Mouse (Mus musculus): ENCODE data around the gene Cmss1. TPM values are rescaled to one million over a fixed set of nuclear protein-coding genes. Genes with fewer than 3 reads are reported as not detected.

Cmss1 gene
- polyA plus RNA-seq, 1 experiment = 10.1 TPM

DNA sequence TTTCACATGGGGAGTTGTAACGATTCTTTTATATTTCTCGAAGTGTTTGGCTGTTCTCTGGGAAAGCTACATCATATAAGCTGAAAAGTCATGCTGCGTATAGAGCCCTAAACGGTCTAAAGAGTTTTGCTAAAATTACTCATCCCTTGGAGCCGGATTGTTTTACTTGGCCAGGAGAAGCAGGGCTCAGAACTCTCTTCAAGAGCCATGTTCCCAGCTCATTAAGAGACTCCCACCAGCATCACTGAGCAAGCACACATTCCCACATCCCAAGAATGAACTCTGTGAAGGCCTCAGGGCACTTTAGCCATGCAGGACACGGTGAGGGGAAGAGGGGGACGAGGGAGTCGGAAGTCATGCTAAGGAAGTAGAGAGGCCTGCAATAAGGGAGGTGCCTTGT is 277.6 kb downstream of the Cmss1 start:
- peak; percentile 11 for DNase-seq (ENCODE audit: low read depth)

DNA sequence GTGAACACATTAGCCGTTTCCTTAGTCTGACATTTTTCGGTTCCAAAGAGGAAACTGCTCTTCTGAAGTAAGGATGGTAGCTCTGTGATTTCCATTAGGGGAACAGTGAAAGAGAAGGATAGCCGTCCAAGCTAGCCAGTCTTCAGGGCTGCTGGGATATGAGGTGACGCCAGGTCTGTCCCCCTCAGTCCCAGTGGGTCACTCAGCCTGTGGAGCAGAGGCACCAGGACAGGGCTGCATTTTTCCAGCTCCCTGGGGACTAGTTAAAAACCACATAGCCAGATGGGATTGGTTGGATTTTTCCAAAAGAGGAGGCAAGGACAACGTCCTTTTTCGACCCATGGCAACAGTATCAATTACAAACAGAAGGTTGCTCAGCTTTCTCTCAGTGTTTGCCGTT is 279.7 kb downstream of the Cmss1 start:
- no peak for DNase-seq (ENCODE audit: low read depth)
- no peak for TF ChIP-seq CTCF (IDR thresholded peaks at IDR 0.05; ENCODE audit: borderline replicate concordance, extremely low read depth, insufficient read depth, insufficient read length)
- no peak for TF ChIP-seq POLR2A (IDR thresholded peaks at IDR 0.05; ENCODE audit: borderline replicate concordance, extremely low read depth, insufficient read depth, insufficient read length, poor library complexity, severe bottlenecking)

More for the DNA sequence above, 277.6 kb downstream of the Cmss1 start:
- TF ChIP-seq POLR2A (IDR thresholded peaks at IDR 0.05; ENCODE audit: borderline replicate concordance, extremely low read depth, insufficient read depth, insufficient read length, poor library complexity, severe bottlenecking) = no peak
- TF ChIP-seq CTCF (IDR thresholded peaks at IDR 0.05; ENCODE audit: borderline replicate concordance, extremely low read depth, insufficient read depth, insufficient read length) = no peak

DNA sequence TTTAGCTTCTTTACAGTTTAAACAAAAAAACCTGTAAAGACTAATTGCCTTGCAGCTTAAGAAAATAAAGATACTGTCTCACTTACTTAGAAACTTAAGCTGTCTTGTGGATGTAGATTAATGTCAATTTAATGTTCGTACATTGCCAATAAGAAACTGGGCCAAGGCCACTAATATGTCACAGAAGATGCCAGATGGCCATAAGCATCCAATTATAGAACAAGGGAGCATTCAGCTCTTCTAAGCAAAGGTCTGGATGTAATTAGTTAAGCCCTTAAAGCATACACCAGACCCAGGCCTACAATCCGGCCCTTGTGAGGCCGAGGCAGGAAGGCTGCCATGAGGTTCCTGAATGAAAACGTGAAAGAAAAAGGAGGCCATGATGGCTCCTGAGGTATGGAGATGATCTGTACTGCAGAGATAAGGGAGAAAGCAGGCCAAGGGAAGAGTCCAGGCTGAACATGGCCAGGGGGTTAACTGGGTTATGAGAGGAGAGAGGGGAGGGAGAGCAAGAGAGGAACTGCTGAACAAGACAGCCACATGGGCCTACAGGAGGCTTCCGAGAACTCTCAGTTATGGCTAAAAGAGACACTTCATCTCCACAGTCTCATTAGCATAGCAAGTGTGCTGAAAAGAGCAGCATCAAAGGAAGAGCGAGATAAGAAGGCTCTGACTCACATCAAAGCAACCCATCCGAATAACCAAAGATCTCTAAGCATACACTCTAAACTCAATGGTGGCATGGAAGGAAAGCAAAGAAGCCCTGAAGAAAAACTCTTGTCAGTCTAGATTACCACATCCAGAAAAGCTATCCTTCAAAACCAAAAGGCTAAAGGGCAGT is 287.2 kb downstream of the Cmss1 start:
- TF ChIP-seq CTCF (IDR thresholded peaks at IDR 0.05; ENCODE audit: borderline replicate concordance, extremely low read depth, insufficient read depth, insufficient read length) = no peak
- peak; percentile 21 for DNase-seq (ENCODE audit: low read depth)

DNA sequence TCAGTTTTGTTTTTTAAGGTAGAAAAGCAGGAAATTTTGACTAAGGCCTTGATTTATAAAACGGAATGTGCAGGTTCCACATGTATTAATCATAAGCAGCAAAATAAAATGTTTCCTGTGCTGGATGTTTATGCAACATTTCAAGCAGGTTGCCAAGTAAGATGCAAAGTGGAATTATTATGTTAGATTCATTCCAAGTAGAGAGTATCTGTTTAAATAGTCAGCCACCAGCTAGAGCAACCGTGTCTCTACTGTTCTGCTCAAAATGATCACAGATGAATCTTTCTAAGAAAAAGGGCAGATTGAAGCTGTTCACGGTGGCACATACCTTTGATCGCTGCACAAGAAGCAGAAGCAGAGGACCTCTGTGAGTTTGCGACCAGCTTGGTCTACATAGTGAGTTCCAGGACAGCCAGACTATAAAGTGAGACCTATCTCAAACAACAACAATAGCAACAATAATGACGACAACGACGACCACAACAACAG is 288.0 kb downstream of the Cmss1 start:
- TF ChIP-seq POLR2A (IDR thresholded peaks at IDR 0.05; ENCODE audit: borderline replicate concordance, extremely low read depth, insufficient read depth, insufficient read length, poor library complexity, severe bottlenecking) = no peak
- TF ChIP-seq CTCF (IDR thresholded peaks at IDR 0.05; ENCODE audit: borderline replicate concordance, extremely low read depth, insufficient read depth, insufficient read length) = no peak
- no peak for DNase-seq (ENCODE audit: low read depth)

DNA sequence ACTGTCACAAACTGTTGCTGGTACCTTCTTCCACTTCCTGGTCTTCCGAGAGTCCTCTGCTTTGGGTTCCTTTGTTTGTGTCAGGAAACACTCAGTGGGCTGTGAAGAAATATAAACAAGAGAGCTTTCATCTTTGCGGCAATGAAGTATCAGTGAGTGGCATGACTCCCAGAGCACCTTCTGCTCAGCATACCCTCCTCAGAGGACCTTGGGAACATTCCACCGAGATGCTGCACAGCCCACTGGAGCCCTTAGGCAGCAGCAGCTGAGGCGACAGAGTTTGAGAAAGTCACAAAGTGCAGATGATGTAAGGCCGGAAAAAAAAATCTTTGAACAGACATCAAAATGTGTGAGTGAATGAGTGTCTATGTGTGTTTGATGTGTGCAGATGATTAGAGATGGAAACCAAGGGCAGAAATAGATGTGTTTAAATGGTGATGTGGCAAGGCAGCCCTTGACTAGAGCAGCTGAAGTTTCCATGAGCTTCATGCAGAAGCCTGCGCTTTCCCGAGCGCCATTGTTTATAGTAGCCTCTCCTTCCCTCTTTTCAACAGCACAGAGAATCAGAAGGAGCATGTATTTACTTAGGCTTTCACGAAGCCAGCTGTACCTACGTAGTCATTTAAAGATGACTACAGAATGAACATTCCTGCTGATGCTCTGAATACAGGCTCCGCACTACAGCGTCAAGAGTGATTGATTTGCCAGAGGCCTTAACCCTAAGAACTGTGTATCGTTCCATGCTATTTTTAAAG is 288.6 kb downstream of the Cmss1 start:
- DNase-seq (ENCODE audit: low read depth) = no peak
- TF ChIP-seq CTCF (IDR thresholded peaks at IDR 0.05; ENCODE audit: borderline replicate concordance, extremely low read depth, insufficient read depth, insufficient read length) = no peak
- no peak for TF ChIP-seq POLR2A (IDR thresholded peaks at IDR 0.05; ENCODE audit: borderline replicate concordance, extremely low read depth, insufficient read depth, insufficient read length, poor library complexity, severe bottlenecking)

DNA sequence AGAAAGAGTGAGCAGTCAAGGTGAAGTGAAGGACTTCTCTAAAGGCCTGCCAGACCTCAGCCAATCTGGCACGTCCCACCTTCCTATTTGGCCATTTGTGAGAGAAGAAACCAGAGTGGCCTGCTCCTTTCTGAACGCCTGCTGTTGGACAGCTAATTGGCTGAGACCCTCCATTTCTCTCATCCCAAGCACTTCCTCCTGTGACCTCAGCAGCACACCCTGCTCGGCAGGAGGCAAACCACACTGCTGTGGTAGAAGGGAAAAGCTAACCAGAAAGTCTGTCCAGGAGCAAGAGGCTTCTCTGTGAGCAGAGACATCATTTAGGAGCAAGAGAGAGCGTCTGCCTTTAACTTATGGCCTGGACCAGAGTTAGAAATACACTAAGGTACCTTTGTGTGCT is 289.5 kb downstream of the Cmss1 start:
- DNase-seq (ENCODE audit: low read depth) = no peak
- TF ChIP-seq CTCF (IDR thresholded peaks at IDR 0.05; ENCODE audit: borderline replicate concordance, extremely low read depth, insufficient read depth, insufficient read length) = no peak
- TF ChIP-seq POLR2A (IDR thresholded peaks at IDR 0.05; ENCODE audit: borderline replicate concordance, extremely low read depth, insufficient read depth, insufficient read length, poor library complexity, severe bottlenecking) = no peak

DNA sequence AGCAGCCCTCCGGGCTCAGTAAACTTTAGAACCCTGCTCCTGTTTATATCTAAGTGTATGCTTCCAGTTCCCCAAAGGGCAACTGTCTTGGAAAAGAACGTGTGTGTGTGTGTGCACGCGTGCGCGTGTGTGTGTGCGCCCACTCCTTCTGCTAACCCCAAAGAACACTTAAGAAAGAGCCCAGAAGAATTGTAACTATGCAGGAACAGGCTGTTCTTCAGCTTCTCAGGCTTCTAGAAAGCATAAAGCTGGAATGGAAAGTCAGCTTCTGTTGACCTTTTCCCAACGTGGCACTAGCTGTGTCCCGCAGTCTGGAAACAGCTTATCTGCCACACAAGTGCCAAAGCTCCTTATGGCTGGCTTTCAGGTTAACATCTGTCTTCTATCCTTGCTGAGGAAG is 291.6 kb downstream of the Cmss1 start:
- no peak for DNase-seq (ENCODE audit: low read depth)
- TF ChIP-seq CTCF (IDR thresholded peaks at IDR 0.05; ENCODE audit: borderline replicate concordance, extremely low read depth, insufficient read depth, insufficient read length) (no peak), POLR2A (IDR thresholded peaks at IDR 0.05; ENCODE audit: borderline replicate concordance, extremely low read depth, insufficient read depth, insufficient read length, poor library complexity, severe bottlenecking) (no peak)

DNA sequence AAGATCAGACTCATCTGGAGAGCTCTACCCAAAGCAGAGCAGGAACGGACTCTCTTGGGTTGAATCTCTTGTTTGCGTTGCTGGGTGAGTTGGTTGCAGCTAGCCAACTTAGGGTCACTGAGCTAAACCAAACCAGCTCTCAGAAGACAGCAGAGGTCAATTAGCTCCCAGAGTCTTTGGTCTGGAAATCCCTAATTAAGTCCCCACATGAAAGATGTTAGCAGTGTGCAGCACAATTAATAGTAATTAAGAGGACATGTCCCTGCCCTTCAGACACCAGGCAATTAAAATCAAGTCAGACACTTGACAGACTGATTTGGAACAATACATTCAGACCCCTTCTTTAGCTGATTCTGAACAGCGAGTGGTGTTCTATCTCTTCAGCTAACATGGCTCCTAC is 292.4 kb downstream of the Cmss1 start:
- peak; percentile 34 for DNase-seq (ENCODE audit: low read depth)
- TF ChIP-seq POLR2A (IDR thresholded peaks at IDR 0.05; ENCODE audit: borderline replicate concordance, extremely low read depth, insufficient read depth, insufficient read length, poor library complexity, severe bottlenecking) = no peak

DNA sequence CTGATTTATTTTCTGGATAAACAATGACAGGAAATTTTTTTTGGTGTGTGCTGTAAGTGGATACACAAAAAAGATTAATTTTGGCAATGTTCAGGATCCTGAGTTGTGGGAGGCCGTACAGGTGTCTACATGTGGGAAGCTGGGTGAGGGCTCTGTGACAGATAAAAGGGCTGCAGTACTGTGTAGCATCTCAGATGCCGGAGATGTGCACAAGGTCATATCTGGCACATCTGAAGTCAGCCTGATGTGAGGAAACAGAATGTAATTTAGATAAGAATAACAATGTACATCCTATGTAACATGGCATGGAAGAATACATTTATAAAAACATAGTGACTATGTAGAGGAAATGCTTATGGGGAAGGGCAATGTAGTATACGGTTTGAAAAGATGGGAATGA is 293.2 kb downstream of the Cmss1 start:
- TF ChIP-seq CTCF (IDR thresholded peaks at IDR 0.05; ENCODE audit: borderline replicate concordance, extremely low read depth, insufficient read depth, insufficient read length) (no peak), POLR2A (IDR thresholded peaks at IDR 0.05; ENCODE audit: borderline replicate concordance, extremely low read depth, insufficient read depth, insufficient read length, poor library complexity, severe bottlenecking) (no peak)
- no peak for DNase-seq (ENCODE audit: low read depth)

DNA sequence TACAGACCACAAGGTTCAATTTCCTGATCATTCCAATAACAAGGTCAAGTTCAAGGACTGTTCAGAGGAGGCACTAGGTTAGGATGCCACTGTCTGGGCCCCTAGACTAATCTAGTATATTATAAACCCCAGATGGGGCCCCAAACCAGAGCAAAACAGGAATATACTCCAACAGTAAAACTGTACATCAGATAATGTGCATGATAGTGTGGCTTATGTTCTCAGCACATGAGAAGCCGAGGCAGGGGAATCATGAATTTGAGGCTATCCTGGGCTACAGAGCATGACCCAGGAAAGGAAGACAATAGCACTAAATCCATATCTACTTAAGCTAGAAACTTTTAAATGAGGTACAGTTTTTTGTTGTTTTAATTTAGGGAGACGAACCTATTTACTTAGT is 294.5 kb downstream of the Cmss1 start:
- DNase-seq (ENCODE audit: low read depth) = no peak
- TF ChIP-seq POLR2A (IDR thresholded peaks at IDR 0.05; ENCODE audit: borderline replicate concordance, extremely low read depth, insufficient read depth, insufficient read length, poor library complexity, severe bottlenecking) (no peak), CTCF (IDR thresholded peaks at IDR 0.05; ENCODE audit: borderline replicate concordance, extremely low read depth, insufficient read depth, insufficient read length) (no peak)

DNA sequence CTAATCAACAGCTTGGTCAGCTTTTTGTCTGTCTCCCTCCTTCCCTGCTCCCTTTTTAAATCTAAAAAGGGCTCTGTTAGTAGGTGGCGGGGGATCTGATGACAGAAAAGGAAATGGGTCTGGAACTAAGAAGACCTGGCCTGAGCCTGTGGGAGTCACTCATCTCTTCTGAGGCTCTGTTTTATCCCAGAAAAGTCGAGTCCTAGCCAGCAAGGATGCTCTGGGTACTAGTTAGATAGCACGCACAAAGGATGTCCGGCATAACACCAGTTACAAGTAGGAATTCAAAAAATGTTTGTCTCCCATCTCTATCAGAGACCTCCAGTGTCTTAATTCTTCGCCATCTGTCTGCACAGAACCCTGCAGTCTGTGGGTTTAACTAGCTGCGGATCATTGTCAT is 301.2 kb downstream of the Cmss1 start:
- TF ChIP-seq CTCF (IDR thresholded peaks at IDR 0.05; ENCODE audit: borderline replicate concordance, extremely low read depth, insufficient read depth, insufficient read length) (no peak), POLR2A (IDR thresholded peaks at IDR 0.05; ENCODE audit: borderline replicate concordance, extremely low read depth, insufficient read depth, insufficient read length, poor library complexity, severe bottlenecking) (no peak)

DNA sequence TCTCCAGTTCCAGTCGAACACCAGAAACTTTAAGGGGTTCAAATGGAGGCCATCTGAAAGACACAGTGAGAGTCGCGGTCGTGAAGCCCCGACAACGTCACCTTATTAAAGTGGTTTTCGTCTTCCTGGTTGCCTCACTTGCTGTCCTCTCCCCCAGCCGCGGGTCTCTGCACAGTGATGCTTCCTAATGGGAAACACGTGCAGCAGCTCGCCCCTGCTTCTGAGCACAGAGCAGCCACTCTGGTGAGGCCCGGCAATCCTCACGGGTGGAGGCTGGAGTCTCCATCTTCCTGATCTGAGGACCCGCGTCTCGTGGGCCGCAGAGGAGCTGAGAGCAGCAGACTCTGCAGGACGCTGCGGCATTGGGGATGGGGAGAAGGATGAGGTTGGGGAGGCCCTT is 302.9 kb downstream of the Cmss1 start:
- TF ChIP-seq CTCF (IDR thresholded peaks at IDR 0.05; ENCODE audit: borderline replicate concordance, extremely low read depth, insufficient read depth, insufficient read length) (no peak), POLR2A (IDR thresholded peaks at IDR 0.05; ENCODE audit: borderline replicate concordance, extremely low read depth, insufficient read depth, insufficient read length, poor library complexity, severe bottlenecking) (no peak)
- no peak for DNase-seq (ENCODE audit: low read depth)

More for the DNA sequence above, 301.2 kb downstream of the Cmss1 start:
- DNase-seq (ENCODE audit: low read depth) = no peak
